Mouse (Mus musculus) embryonic facial prominence, embryonic 13.5 days (tissue): Measurements from ENCODE around the gene Tmem121. TPM values are rescaled to one million over a fixed set of nuclear protein-coding genes. Genes with fewer than 3 reads are reported as not detected.

Source experiments
- ATAC-seq: fragments of 200-750 bp; cut with Nextera tagmentation; 2 replicates; pipeline ENCODE4 v1.8.0; 2017; ENCODE audit warnings: low read depth; ENCODE audit not compliant: insufficient number of reproducible peaks, insufficient read depth, low FRiP score, low TSS enrichment
- H3K27ac ChIP-seq: fragments of 300-500 bp; sonication (generic); 2 replicates; pipeline ENCODE4 v1.5.1; 2015; ENCODE audit warnings: moderate library complexity, mild to moderate bottlenecking, inconsistent platforms
- H3K27me3 ChIP-seq: fragments of 300-500 bp; sonication (generic); 2 replicates; pipeline ENCODE4 v1.6.1; 2015; ENCODE audit warnings: mild to moderate bottlenecking, inconsistent platforms
- H3K36me3 ChIP-seq: fragments of 300-500 bp; sonication (generic); 2 replicates; pipeline ENCODE4 v1.6.1; 2015; ENCODE audit warnings: mild to moderate bottlenecking, inconsistent platforms
- H3K4me1 ChIP-seq: fragments of 300-500 bp; sonication (generic); 2 replicates; pipeline ENCODE4 v1.6.1; 2015; ENCODE audit warnings: inconsistent platforms
- H3K4me2 ChIP-seq: fragments of 300-500 bp; sonication (generic); 2 replicates; pipeline ENCODE4 v1.6.1; 2015; ENCODE audit warnings: moderate library complexity, mild to moderate bottlenecking, inconsistent platforms
- H3K4me3 ChIP-seq: fragments of 300-500 bp; sonication (generic); 2 replicates; pipeline ENCODE4 v1.5.1; 2015; ENCODE audit warnings: mild to moderate bottlenecking, inconsistent platforms
- H3K9ac ChIP-seq: fragments of 300-500 bp; sonication (generic); 2 replicates; pipeline ENCODE4 v1.6.1; 2015; ENCODE audit warnings: mild to moderate bottlenecking, inconsistent platforms
- H3K9me3 ChIP-seq: fragments of 300-500 bp; sonication (generic); 2 replicates; pipeline ENCODE4 v1.6.1; 2016; ENCODE audit warnings: inconsistent platforms
- WGBS: fragments of 180-500 bp; shearing (Covaris S2); methylation state at CpG from one replicate; pipeline ENCODE4 v1.1.7; 2015; ENCODE audit warnings: mixed read lengths; 5-methylcytosine and 5-hydroxymethylcytosine counted together
- polyA plus RNA-seq: library from polyadenylated mRNA; unstranded; fragments of >200 nt; fragmentation: Nextera tagmentation; extraction: Ambion mirVana; gene quantifications from 2 replicates; pipeline ENCODE4 v1.2.1, GENCODE M21; 2015

Tmem121 gene
- polyA plus RNA-seq, 1 experiment from 2014 or later, result 16.6 TPM

DNA sequence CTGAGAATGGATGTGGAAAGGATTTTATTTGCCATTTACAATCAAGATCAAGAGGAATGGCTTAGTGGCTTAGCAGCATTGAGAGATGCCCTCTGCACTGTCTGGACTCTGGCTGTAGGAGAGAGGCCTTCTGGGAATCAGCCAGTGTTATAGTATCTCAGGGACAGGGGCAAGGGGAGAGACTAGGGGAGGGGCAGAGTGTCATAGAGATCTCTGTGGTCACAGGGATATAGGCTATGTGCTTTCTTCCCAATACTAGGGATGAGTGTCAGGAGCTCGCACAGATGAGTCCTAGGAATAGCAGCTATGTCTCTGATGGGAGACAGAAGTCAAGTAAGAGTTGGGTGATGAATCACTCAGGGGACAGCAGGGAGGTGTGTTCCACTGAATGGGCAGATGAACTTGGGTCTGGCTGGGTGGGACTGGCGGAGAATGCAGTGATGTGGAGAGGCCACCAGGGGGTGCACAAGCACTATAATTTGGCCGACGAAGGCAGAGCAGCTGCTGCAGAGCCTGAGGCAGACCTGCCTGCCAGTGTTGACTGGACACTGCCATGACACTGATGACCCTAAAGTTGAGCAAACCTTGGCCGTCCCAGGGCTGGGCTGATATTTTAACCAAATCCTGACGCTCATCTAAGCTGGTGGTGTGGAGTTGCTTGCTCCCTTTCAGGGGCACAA, 30.1 kb downstream of the Tmem121 start:
- Histone ChIP-seq H3K36me3 (no peaks in the 10 kb centered on the region), H3K4me1 (no peaks in the 10 kb centered on the region), H3K4me2 (no peak overlapping the region), H3K27me3 (no peaks in the 10 kb centered on the region), H3K4me3 (no peak overlapping the region), H3K27ac (no peak overlapping the region), H3K9ac (no peak overlapping the region), H3K9me3 (no peaks in the 10 kb centered on the region)
- 9% methylated on average over 6 of the region's 6 CpGs for WGBS
- no peak for ATAC-seq

- Histone ChIP-seq H3K27ac (no peak overlapping the region), H3K4me2 (no peak overlapping the region), H3K27me3 (no peaks in the 10 kb centered on the region), H3K9me3 (no peaks in the 10 kb centered on the region), H3K9ac (no peak overlapping the region), H3K4me1 (no peaks in the 10 kb centered on the region), H3K36me3 (no peaks in the 10 kb centered on the region), H3K4me3 (no peak overlapping the region)
- ATAC-seq, result no peak
- WGBS, result 29% methylated on average over 11 of the region's 11 CpGs
Measured at GRCm38 (mm10) chr12:113217306-113218242, 31.8 kb downstream of the Tmem121 start.

GRCm38 (mm10) chr12:113219867-113220266, 34.1 kb downstream of the Tmem121 start:
- H3K9me3 ChIP-seq, result no peaks in the 10 kb centered on the region
- no peak for ATAC-seq
- no peak overlapping the region for H3K4me3 ChIP-seq
- 46% methylated on average over 4 of the region's 4 CpGs for WGBS
- no peak overlapping the region for H3K27ac ChIP-seq
- H3K27me3 ChIP-seq, result no peaks in the 10 kb centered on the region
- no peak overlapping the region for H3K4me2 ChIP-seq
- no peaks in the 10 kb centered on the region for H3K36me3 ChIP-seq
- H3K4me1 ChIP-seq, result no peaks in the 10 kb centered on the region
- H3K9ac ChIP-seq, result no peak overlapping the region

DNA sequence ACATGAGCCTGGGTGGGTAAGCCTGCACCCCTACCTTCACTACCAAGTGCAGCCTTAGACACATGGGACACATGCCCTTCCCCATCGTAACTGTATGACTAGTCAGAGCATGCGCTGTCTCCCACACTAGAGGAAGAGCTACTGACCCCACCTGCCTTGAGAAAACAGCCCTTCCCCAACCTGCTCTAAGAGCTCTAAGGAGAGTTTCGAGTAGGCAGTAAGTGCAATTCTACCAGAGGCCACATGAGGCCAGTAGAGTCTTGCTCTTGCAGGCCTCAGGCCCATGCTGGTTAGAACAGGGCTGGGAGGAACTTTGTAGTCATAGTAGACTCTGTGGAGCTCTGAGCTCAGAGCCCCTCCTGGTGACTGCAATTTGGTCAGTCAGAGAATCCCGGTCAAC, 34.7 kb downstream of the Tmem121 start:
- WGBS, result 49% methylated on average over 4 of the region's 4 CpGs
- Histone ChIP-seq H3K4me2 (no peak overlapping the region), H3K4me3 (no peak overlapping the region), H3K9me3 (no peaks in the 10 kb centered on the region), H3K27ac (no peak overlapping the region), H3K27me3 (no peaks in the 10 kb centered on the region), H3K9ac (no peak overlapping the region), H3K4me1 (no peaks in the 10 kb centered on the region), H3K36me3 (no peaks in the 10 kb centered on the region)
- no peak for ATAC-seq

DNA sequence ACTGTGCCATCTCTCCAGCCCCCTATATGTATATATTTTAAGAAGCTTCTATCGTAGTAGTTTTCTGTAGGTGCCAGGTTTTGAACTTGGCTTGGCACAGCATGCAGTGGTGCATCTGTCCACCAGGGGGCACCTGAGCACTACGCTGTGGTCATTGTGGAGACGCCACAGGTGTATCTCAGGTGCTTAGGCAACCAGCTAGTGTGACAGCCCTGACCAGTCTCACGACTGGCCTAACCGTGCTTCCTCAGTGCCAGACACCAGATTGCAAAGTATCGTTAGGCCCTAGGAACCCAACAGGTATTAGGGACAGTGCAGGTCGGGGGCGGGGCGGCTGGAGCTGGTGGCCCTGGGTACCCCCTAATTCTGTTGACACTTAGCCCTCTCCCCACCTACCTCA, 35.6 kb downstream of the Tmem121 start:
- no peaks in the 10 kb centered on the region for H3K9me3 ChIP-seq
- H3K36me3 ChIP-seq, result no peaks in the 10 kb centered on the region
- no peaks in the 10 kb centered on the region for H3K27me3 ChIP-seq
- no peak overlapping the region for H3K27ac ChIP-seq
- H3K9ac ChIP-seq, result no peak overlapping the region
- ATAC-seq, result no peak
- 75% methylated on average over 9 of the region's 9 CpGs for WGBS
- H3K4me3 ChIP-seq, result no peak overlapping the region
- no peak overlapping the region for H3K4me2 ChIP-seq
- no peaks in the 10 kb centered on the region for H3K4me1 ChIP-seq

GRCm38 (mm10) chr12:113222121-113222636, 36.4 kb downstream of the Tmem121 start:
- H3K4me2 ChIP-seq, result no peak overlapping the region
- no peak overlapping the region for H3K9ac ChIP-seq
- no peak overlapping the region for H3K27ac ChIP-seq
- H3K27me3 ChIP-seq, result no peaks in the 10 kb centered on the region
- ATAC-seq, result 0 out of 2 replicates have a peak, but pooled peaks have one; percentile 56
- 13% methylated on average over 8 of the region's 8 CpGs for WGBS
- no peaks in the 10 kb centered on the region for H3K9me3 ChIP-seq
- 0 out of 2 replicates have a peak overlapping the region, but pooled peaks have one; percentile 6 for H3K4me3 ChIP-seq
- H3K4me1 ChIP-seq, result no peaks in the 10 kb centered on the region
- H3K36me3 ChIP-seq, result no peaks in the 10 kb centered on the region

- Histone ChIP-seq H3K4me3 (no peak overlapping the region), H3K4me1 (no peaks in the 10 kb centered on the region), H3K9ac (no peak overlapping the region), H3K9me3 (no peaks in the 10 kb centered on the region), H3K4me2 (no peak overlapping the region), H3K27ac (no peak overlapping the region), H3K36me3 (no peaks in the 10 kb centered on the region), H3K27me3 (no peaks in the 10 kb centered on the region)
- ATAC-seq, result peak; percentile 9; the same call in 1 of the 2 replicates
- WGBS, result 31% methylated on average over 6 of the region's 6 CpGs
Measured at GRCm38 (mm10) chr12:113222748-113223147, 37.0 kb downstream of the Tmem121 start.

GRCm38 (mm10) chr12:113224206-113224605, 38.5 kb downstream of the Tmem121 start:
- H3K27ac ChIP-seq, result no peak overlapping the region
- ATAC-seq, result no peak
- no peaks in the 10 kb centered on the region for H3K4me1 ChIP-seq
- no peak overlapping the region for H3K4me2 ChIP-seq
- no peak overlapping the region for H3K9ac ChIP-seq
- H3K9me3 ChIP-seq, result no peaks in the 10 kb centered on the region
- 76% methylated on average over 5 of the region's 5 CpGs for WGBS
- no peaks in the 10 kb centered on the region for H3K27me3 ChIP-seq
- no peaks in the 10 kb centered on the region for H3K36me3 ChIP-seq
- no peak overlapping the region for H3K4me3 ChIP-seq

- WGBS, result 80% methylated on average over 6 of the region's 6 CpGs
- no peak for ATAC-seq
- Histone ChIP-seq H3K4me2 (no peak overlapping the region), H3K4me1 (no peaks in the 10 kb centered on the region), H3K9ac (no peak overlapping the region), H3K27me3 (no peaks in the 10 kb centered on the region), H3K27ac (no peak overlapping the region), H3K9me3 (no peaks in the 10 kb centered on the region), H3K36me3 (no peaks in the 10 kb centered on the region), H3K4me3 (no peak overlapping the region)
Measured at GRCm38 (mm10) chr12:113224687-113225091, 39.0 kb downstream of the Tmem121 start.

GRCm38 (mm10) chr12:113227970-113228593, 42.4 kb downstream of the Tmem121 start:
- Histone ChIP-seq H3K4me3 (no peak overlapping the region), H3K4me2 (no peak overlapping the region), H3K27me3 (no peaks in the 10 kb centered on the region), H3K36me3 (no peaks in the 10 kb centered on the region), H3K9me3 (no peaks in the 10 kb centered on the region), H3K4me1 (no peaks in the 10 kb centered on the region), H3K9ac (no peak overlapping the region), H3K27ac (no peak overlapping the region)
- no peak for ATAC-seq
- WGBS, result 72% methylated on average over 6 of the region's 6 CpGs

GRCm38 (mm10) chr12:113230741-113231140, 45.0 kb downstream of the Tmem121 start:
- H3K4me1 ChIP-seq, result no peaks in the 10 kb centered on the region
- H3K9ac ChIP-seq, result no peak overlapping the region
- 82% methylated on average over 4 of the region's 4 CpGs for WGBS
- no peak overlapping the region for H3K4me2 ChIP-seq
- no peaks in the 10 kb centered on the region for H3K27me3 ChIP-seq
- no peaks in the 10 kb centered on the region for H3K9me3 ChIP-seq
- no peak overlapping the region for H3K4me3 ChIP-seq
- ATAC-seq, result no peak
- no peak overlapping the region for H3K27ac ChIP-seq
- no peaks in the 10 kb centered on the region for H3K36me3 ChIP-seq
